Mouse (Mus musculus): ENCODE data around the gene Plscr3.

Plscr3 gene

GRCm38 (mm10) chr11:69867335-69867734 is 21.2 kb downstream of the Plscr3 start:
- DNase-seq = no peak

- DNase-seq = no peak
Measured at GRCm38 (mm10) chr11:69870289-69871069, 24.3 kb downstream of the Plscr3 start.

GRCm38 (mm10) chr11:69871822-69872221 is 25.6 kb downstream of the Plscr3 start:
- DNase-seq = no peak

- DNase-seq = no peak
Measured at GRCm38 (mm10) chr11:69872451-69872850, 26.3 kb downstream of the Plscr3 start.

- DNase-seq = no peak
Measured at GRCm38 (mm10) chr11:69876186-69876585, 30.0 kb downstream of the Plscr3 start.

- DNase-seq = peak; percentile 90
Measured at GRCm38 (mm10) chr11:69876867-69877266, 30.7 kb downstream of the Plscr3 start.

- DNase-seq = no peak
Measured at GRCm38 (mm10) chr11:69877878-69878277, 31.7 kb downstream of the Plscr3 start, which contains the start of gene Tmem95. TSS of gene Tmem95 (minus strand) at chr11:69878018.

GRCm38 (mm10) chr11:69878399-69878798 is 32.2 kb downstream of the Plscr3 start:
- no peak for DNase-seq

- no peak for DNase-seq
Measured at GRCm38 (mm10) chr11:69878952-69879351, 32.8 kb downstream of the Plscr3 start.

GRCm38 (mm10) chr11:69879711-69880110 is 33.5 kb downstream of the Plscr3 start:
- no peak for DNase-seq

- peak; percentile 89 for DNase-seq
Measured at GRCm38 (mm10) chr11:69880506-69880852, 34.3 kb downstream of the Plscr3 start.

- DNase-seq = peak; percentile 89
Measured at GRCm38 (mm10) chr11:69880853-69881603, 34.9 kb downstream of the Plscr3 start, which contains the start of gene Kctd11. TSS of gene Kctd11 (minus strand) at chr11:69881406.

GRCm38 (mm10) chr11:69881787-69882670 is 35.9 kb downstream of the Plscr3 start:
- DNase-seq = no peak

GRCm38 (mm10) chr11:69883066-69883465 is 36.9 kb downstream of the Plscr3 start:
- DNase-seq = no peak

- no peak for DNase-seq
Measured at GRCm38 (mm10) chr11:69883527-69884151, 37.5 kb downstream of the Plscr3 start.

GRCm38 (mm10) chr11:69884240-69884639 is 38.1 kb downstream of the Plscr3 start:
- no peak for DNase-seq

GRCm38 (mm10) chr11:69884663-69885062 is 38.5 kb downstream of the Plscr3 start:
- no peak for DNase-seq

- DNase-seq = no peak
Measured at GRCm38 (mm10) chr11:69886907-69887635, 40.9 kb downstream of the Plscr3 start.

GRCm38 (mm10) chr11:69891482-69891881 is 45.3 kb downstream of the Plscr3 start:
- DNase-seq = no peak

GRCm38 (mm10) chr11:69894671-69895070 is 48.5 kb downstream of the Plscr3 start:
- no peak for DNase-seq

- no peak for DNase-seq
Measured at GRCm38 (mm10) chr11:69895291-69895690, 49.1 kb downstream of the Plscr3 start, which contains the start of gene Acap1. TSS of gene Acap1 (minus strand) at chr11:69895539.

- DNase-seq = no peak
Measured at GRCm38 (mm10) chr11:69899870-69900269, 53.7 kb downstream of the Plscr3 start.
